Mouse (Mus musculus) spleen, postnatal 14 days (tissue): ENCODE results near the gene Prdx2.
A peak's percentile ranks its signal among the peaks of the same experiment; 100 is the strongest.

Source experiments
- DNase-seq, 2 experiments: peaks; one replicate each; pipeline ENCODE4 v3.0.0; 2021 to 2022; ENCODE audit warnings: low spot score in 2 of 2

Gene Prdx2

GRCm38 (mm10) chr8:84947241-84947545 lies 22.2 kb upstream of the Prdx2 start:
- DNase-seq = no peak

GRCm38 (mm10) chr8:84949753-84950152 lies 19.6 kb upstream of the Prdx2 start:
- DNase-seq = no peak

- peak in 1 of 2 experiments; percentile 24 for DNase-seq
Measured at GRCm38 (mm10) chr8:84952612-84953255, 16.7 kb upstream of the Prdx2 start.

- peak in 1 of 2 experiments; percentile 77 for DNase-seq
Measured at GRCm38 (mm10) chr8:84956768-84957167, 12.6 kb upstream of the Prdx2 start.

GRCm38 (mm10) chr8:84959811-84960210 lies 9.6 kb upstream of the Prdx2 start:
- no peak for DNase-seq

GRCm38 (mm10) chr8:84963952-84964351 lies 5.4 kb upstream of the Prdx2 start:
- no peak for DNase-seq

- DNase-seq = peak; percentile 85 to 86
Measured at GRCm38 (mm10) chr8:84965731-84966291, 3.6 kb upstream of the Prdx2 start.

GRCm38 (mm10) chr8:84966603-84967002 lies 2.8 kb upstream of the Prdx2 start:
- DNase-seq = no peak

- no peak for DNase-seq
Measured at GRCm38 (mm10) chr8:84967532-84968304, 1.7 kb upstream of the Prdx2 start.

- no peak for DNase-seq
Measured at GRCm38 (mm10) chr8:84968650-84969049, 737 bp upstream of the Prdx2 start.

- DNase-seq = no peak
Measured at GRCm38 (mm10) chr8:84970135-84970790, 876 bp downstream of the Prdx2 start.

GRCm38 (mm10) chr8:84970913-84971312 lies 1.5 kb downstream of the Prdx2 start:
- peak; percentile 62 to 65 for DNase-seq

- DNase-seq = no peak
Measured at GRCm38 (mm10) chr8:84973079-84973478, 3.7 kb downstream of the Prdx2 start.

GRCm38 (mm10) chr8:84973803-84974542 lies 4.6 kb downstream of the Prdx2 start:
- DNase-seq = peak in 1 of 2 experiments; percentile 28

GRCm38 (mm10) chr8:84974543-84975142 lies 5.3 kb downstream of the Prdx2 start:
- DNase-seq = no peak

GRCm38 (mm10) chr8:84975434-84975833 lies 6.0 kb downstream of the Prdx2 start:
- DNase-seq = peak; percentile 71 to 78

GRCm38 (mm10) chr8:84976031-84976762 lies 6.8 kb downstream of the Prdx2 start:
- peak; percentile 92 for DNase-seq

- DNase-seq = no peak
Measured at GRCm38 (mm10) chr8:84976763-84977434, 7.5 kb downstream of the Prdx2 start.

- peak; percentile 62 to 66 for DNase-seq
Measured at GRCm38 (mm10) chr8:84977435-84978247, 8.3 kb downstream of the Prdx2 start.
